Mouse (Mus musculus) forebrain, embryonic 14.5 days (tissue): Measurements from ENCODE around the gene Cnn1. TPM values are rescaled to one million over a fixed set of nuclear protein-coding genes. Genes with fewer than 3 reads are reported as not detected.
"Not testable (repeated sequence)": the region's sequence is repeated elsewhere in the genome, so short reads cannot be mapped to it uniquely, and the experiment has no call there.

Experiments
- ATAC-seq: fragments of 200-750 bp; cut with Nextera tagmentation; 2 replicates; pipeline ENCODE4 v1.8.0; 2017; ENCODE audit warnings: mild to moderate bottlenecking, moderate library complexity
- DNase-seq: peaks from one replicate; pipeline ENCODE4 v3.0.0-alpha.2; 2015; ENCODE audit warnings: low spot score
- H3K27ac ChIP-seq: fragments of 300-500 bp; sonication (generic); 2 replicates; pipeline ENCODE4 v1.5.1; 2014; ENCODE audit warnings: low read depth, mild to moderate bottlenecking, control low read depth, low read length, moderate library complexity
- H3K27me3 ChIP-seq: fragments of 300-500 bp; sonication (generic); replicated peaks from 2 replicates; pipeline ENCODE4 v1.6.1; 2014; ENCODE audit warnings: low read length, control low read depth, mixed read lengths; ENCODE audit not compliant: control insufficient read depth, insufficient read depth
- H3K36me3 ChIP-seq: fragments of 300-500 bp; sonication (generic); 2 replicates; pipeline ENCODE4 v1.6.1; 2014; ENCODE audit warnings: low read length, control low read depth; ENCODE audit not compliant: control insufficient read depth, insufficient read depth
- H3K4me1 ChIP-seq: fragments of 300-500 bp; sonication (generic); 2 replicates; pipeline ENCODE4 v1.6.1; 2014; ENCODE audit warnings: antibody characterized with exemption, low read length, control low read depth; ENCODE audit not compliant: control insufficient read depth, insufficient read depth
- H3K4me2 ChIP-seq: fragments of 300-500 bp; sonication (generic); 2 replicates; pipeline ENCODE4 v1.6.1; 2014; ENCODE audit warnings: mild to moderate bottlenecking, control low read depth, low read length
- H3K4me3 ChIP-seq: fragments of 300-500 bp; sonication (generic); 2 replicates; pipeline ENCODE4 v1.5.1; 2014; ENCODE audit warnings: low read depth, low read length, control low read depth
- H3K9ac ChIP-seq: fragments of 300-500 bp; sonication (generic); 2 replicates; pipeline ENCODE4 v1.6.1; 2014; ENCODE audit warnings: mild to moderate bottlenecking, low read length, control low read depth, moderate library complexity
- H3K9me3 ChIP-seq: fragments of 300-500 bp; sonication (generic); replicated peaks from 2 replicates; pipeline ENCODE4 v1.6.1; 2016; ENCODE audit warnings: low read length, control low read depth, mixed read lengths; ENCODE audit not compliant: control insufficient read depth
- WGBS: fragments of 180-500 bp; shearing (Covaris S2); extraction: QIAGEN DNeasy Blood & Tissue Kit; methylation state at CpG from one replicate; pipeline ENCODE4 v1.1.7; 2014; 5-methylcytosine and 5-hydroxymethylcytosine counted together
- polyA plus RNA-seq: library from polyadenylated mRNA; unstranded; fragments of >200 nt; fragmentation: Nextera tagmentation; extraction: Ambion mirVana; gene quantifications from 2 replicates; pipeline ENCODE4 v1.2.1, GENCODE M21; 2014

Cnn1 gene
- polyA plus RNA-seq, 1 experiment from 2014 or later = 0.19 TPM

- DNase-seq (no peak), ATAC-seq (peak; percentile 11)
- Histone ChIP-seq H3K9ac (peak overlapping the region; percentile 93), H3K4me1 (peaks cover 6% of the 10 kb centered on the region), H3K27ac (0 out of 2 replicates have a peak overlapping the region, but pooled peaks have one; percentile 97), H3K4me2 (peak overlapping the region; percentile 58), H3K36me3 (peaks cover 56% of the 10 kb centered on the region), H3K4me3 (peak overlapping the region; percentile 87), H3K27me3 (no peaks in the 10 kb centered on the region), H3K9me3 (no peaks in the 10 kb centered on the region)
- WGBS = 74% methylated on average over 4 of the region's 4 CpGs
These were observed 29.0 kb upstream of the Cnn1 start for GRCm38 (mm10) chr9:22069881-22070553.

- Histone ChIP-seq H3K36me3 (peaks cover 50% of the 10 kb centered on the region), H3K27ac (peak within 1 kb of the TSS; percentile 97), H3K9ac (peak within 1 kb of the TSS; percentile 93), H3K4me3 (peak within 1 kb of the TSS; percentile 87), H3K4me1 (peaks cover 6% of the 10 kb centered on the region), H3K4me2 (peak within 1 kb of the TSS; percentile 58), H3K27me3 (no peaks in the 10 kb centered on the region), H3K9me3 (no peaks in the 10 kb centered on the region)
- under 1% methylated on average over 77 of the region's 87 CpGs for WGBS
- DNase-seq (peak; percentile 98), ATAC-seq (peak; percentile 98)
These were observed 28.0 kb upstream of the Cnn1 start, which contains the start of the genes Gm49318 and Zfp653 for GRCm38 (mm10) chr9:22070791-22071573. Gene Gm49318, minus strand, starts transcription at chr9:22071259. Gene Zfp653, minus strand, starts transcription at chr9:22071376.

- Histone ChIP-seq H3K9ac (no peak overlapping the region), H3K4me3 (no peak overlapping the region), H3K36me3 (peaks cover 48% of the 10 kb centered on the region), H3K4me1 (peaks cover 6% of the 10 kb centered on the region), H3K4me2 (no peak overlapping the region), H3K9me3 (no peaks in the 10 kb centered on the region), H3K27ac (no peak overlapping the region), H3K27me3 (no peaks in the 10 kb centered on the region)
- no peak for ATAC-seq
- WGBS = 98% methylated on average over 4 of the region's 4 CpGs
- no peak for DNase-seq
These were observed 26.7 kb upstream of the Cnn1 start for GRCm38 (mm10) chr9:22072276-22072675.

GRCm38 (mm10) chr9:22075778-22076177, 23.2 kb upstream of the Cnn1 start:
- H3K4me3 ChIP-seq, DNase-seq, H3K9me3 ChIP-seq, H3K27ac ChIP-seq, H3K9ac ChIP-seq, ATAC-seq, H3K4me1 ChIP-seq, H3K27me3 ChIP-seq, H3K4me2 ChIP-seq: not testable (repeated sequence)
- H3K36me3 ChIP-seq = peaks cover 45% of the 10 kb centered on the region
- WGBS = 79% methylated on average over 5 of the region's 5 CpGs

GRCm38 (mm10) chr9:22076223-22076622, 22.8 kb upstream of the Cnn1 start:
- WGBS = 96% methylated on average over 23 of the region's 23 CpGs
- H3K27me3 ChIP-seq = no peaks in the 10 kb centered on the region
- no peak overlapping the region for H3K27ac ChIP-seq
- no peak overlapping the region for H3K4me3 ChIP-seq
- H3K9ac ChIP-seq = no peak overlapping the region
- H3K9me3 ChIP-seq = no peaks in the 10 kb centered on the region
- H3K4me1 ChIP-seq = no peaks in the 10 kb centered on the region
- H3K4me2 ChIP-seq = no peak overlapping the region
- DNase-seq (no peak), ATAC-seq (no peak)
- peaks cover 45% of the 10 kb centered on the region for H3K36me3 ChIP-seq

GRCm38 (mm10) chr9:22084667-22085021, 14.4 kb upstream of the Cnn1 start:
- H3K4me2 ChIP-seq = peak overlapping the region; percentile 67
- no peak for ATAC-seq
- H3K4me3 ChIP-seq = peak overlapping the region; percentile 78
- no peaks in the 10 kb centered on the region for H3K27me3 ChIP-seq
- no peaks in the 10 kb centered on the region for H3K9me3 ChIP-seq
- H3K27ac ChIP-seq = no peak overlapping the region
- H3K36me3 ChIP-seq = 0 out of 2 replicates have a peak, but pooled peaks cover 11% of the 10 kb centered on the region
- H3K9ac ChIP-seq = peak overlapping the region; percentile 79
- no peak for DNase-seq
- WGBS = 29% methylated on average over 4 of the region's 4 CpGs
- H3K4me1 ChIP-seq = no peaks in the 10 kb centered on the region; the same call in 1 of the 2 replicates

GRCm38 (mm10) chr9:22085022-22085834, 13.8 kb upstream of the Cnn1 start, which contains the start of gene Ecsit:
Gene Ecsit, minus strand, starts transcription at chr9:22085438.
- peak; percentile 100 for ATAC-seq
- no peaks in the 10 kb centered on the region for H3K9me3 ChIP-seq
- H3K27ac ChIP-seq = peak within 1 kb of the TSS; percentile 21; the same call in 1 of the 2 replicates
- H3K36me3 ChIP-seq = 0 out of 2 replicates have a peak, but pooled peaks cover 6% of the 10 kb centered on the region
- peak within 1 kb of the TSS; percentile 67 for H3K4me2 ChIP-seq
- H3K9ac ChIP-seq = peak within 1 kb of the TSS; percentile 79
- DNase-seq = peak; percentile 98
- H3K27me3 ChIP-seq = no peaks in the 10 kb centered on the region
- peak within 1 kb of the TSS; percentile 78 for H3K4me3 ChIP-seq
- H3K4me1 ChIP-seq = no peaks in the 10 kb centered on the region; the same call in 1 of the 2 replicates
- under 1% methylated on average over 48 of the region's 48 CpGs for WGBS

GRCm38 (mm10) chr9:22086012-22086411, 13.0 kb upstream of the Cnn1 start:
- Histone ChIP-seq H3K27ac (no peak overlapping the region; the same call in 1 of the 2 replicates), H3K4me2 (peak overlapping the region; percentile 67), H3K27me3 (no peaks in the 10 kb centered on the region), H3K4me3 (peak overlapping the region; percentile 78), H3K9ac (peak overlapping the region; percentile 79), H3K36me3 (0 out of 2 replicates have a peak, but pooled peaks cover 2% of the 10 kb centered on the region), H3K4me1 (no peaks in the 10 kb centered on the region; the same call in 1 of the 2 replicates), H3K9me3 (no peaks in the 10 kb centered on the region)
- ATAC-seq = no peak
- WGBS = 82% methylated on average over 6 of the region's 6 CpGs
- DNase-seq = no peak
